Mouse (Mus musculus) cerebellum, adult 2 months (tissue): ENCODE measurements around the gene Nme9. TPM values are rescaled to one million over a fixed set of nuclear protein-coding genes. Genes with fewer than 3 reads are reported as not detected.
A peak's percentile ranks its signal among the peaks of the same experiment; 100 is the strongest.

Experiments used
- DNase-seq, 2 experiments: peaks; one replicate each; pipeline ENCODE4 v3.0.0; 2021
- H3K27ac ChIP-seq: fragments of 200-500 bp; 2 replicates; pipeline ENCODE4 v1.5.1; 2012; ENCODE audit warnings: low read length, control low read depth, inconsistent platforms; ENCODE audit not compliant: insufficient read depth
- H3K27me3 ChIP-seq: fragments of 200-500 bp; 2 replicates; pipeline ENCODE4 v1.6.1; 2012; ENCODE audit warnings: inconsistent platforms, mild to moderate bottlenecking, low read length, moderate library complexity; ENCODE audit not compliant: control insufficient read depth, insufficient read depth
- H3K4me1 ChIP-seq: fragments of 200-500 bp; 2 replicates; pipeline ENCODE4 v1.6.1; 2011; ENCODE audit warnings: low read length; ENCODE audit not compliant: control insufficient read depth, insufficient read depth
- H3K4me3 ChIP-seq: fragments of 200-500 bp; replicated peaks from 2 replicates; pipeline ENCODE3; 2011; ENCODE audit warnings: mild to moderate bottlenecking, low read depth, low read length, control low read depth; ENCODE audit not compliant: insufficient read depth
- CTCF ChIP-seq: fragments of 200-500 bp; IDR thresholded peaks from 2 replicates; pipeline ENCODE4 v1.5.1; 2011; ENCODE audit warnings: low read depth, mild to moderate bottlenecking, control low read depth, low read length, moderate library complexity, borderline replicate concordance; ENCODE audit not compliant: insufficient read depth
- POLR2A ChIP-seq: fragments of 200-500 bp; IDR thresholded peaks from 2 replicates; pipeline ENCODE4 v1.6.1; 2011; ENCODE audit warnings: low read length, control low read depth, borderline replicate concordance; ENCODE audit not compliant: insufficient read depth
- WGBS: fragments of 180-500 bp; shearing (Covaris S2); methylation state at CpG from one replicate; pipeline ENCODE4 v1.1.7; 2018; 5-methylcytosine and 5-hydroxymethylcytosine counted together
- polyA plus RNA-seq: library from polyadenylated mRNA; depleted of rRNA; stranded (reverse); fragments of >200 nt; gene quantifications from 2 replicates; pipeline ENCODE4 v1.2.3, GENCODE M21; 2012

Nme9 gene
- polyA plus RNA-seq, 1 experiment: 0.15 TPM

DNA sequence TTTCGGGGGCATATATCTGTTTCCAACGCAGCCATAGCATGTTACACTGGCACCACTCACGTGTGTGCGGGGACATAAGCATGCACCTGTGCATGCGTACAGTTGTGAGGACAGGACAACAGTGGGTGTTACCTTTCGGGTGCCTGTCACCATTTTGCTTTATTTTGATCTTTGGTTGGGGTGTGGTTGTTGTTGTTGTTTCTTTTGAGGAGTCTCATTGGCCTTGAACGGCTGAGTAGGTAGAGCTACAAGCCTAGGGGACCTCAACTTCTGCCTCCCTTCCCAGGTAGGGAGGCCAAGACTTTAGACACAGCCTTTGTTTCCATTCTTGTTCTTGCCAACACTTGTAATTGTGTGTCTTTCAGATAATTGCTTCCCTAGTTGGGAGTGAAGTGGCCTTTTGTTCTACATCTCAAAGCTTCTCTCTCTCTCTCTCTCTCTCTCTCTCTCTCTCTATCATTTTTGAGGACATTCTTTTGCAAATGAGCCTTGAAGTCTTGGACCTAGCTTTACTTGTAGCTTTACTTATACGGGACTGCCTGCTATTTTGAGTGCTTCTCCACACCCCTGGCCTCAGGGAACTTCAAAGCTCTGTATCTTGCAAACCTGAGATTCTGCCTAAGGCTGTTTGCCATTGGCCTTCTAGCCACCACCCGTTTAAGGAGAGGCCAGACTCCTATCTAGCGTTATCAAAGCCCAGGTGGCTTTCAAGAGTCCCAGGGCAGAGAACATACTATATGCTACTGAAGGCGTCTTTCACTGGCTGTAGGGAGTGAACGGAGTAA is 13.3 kb upstream of the Nme9 start:
- Histone ChIP-seq H3K4me1 (peaks cover 14% of the 10 kb centered on the region), H3K4me3 (no peak overlapping the region), H3K27me3 (no peaks in the 10 kb centered on the region), H3K27ac (no peak overlapping the region)
- no peak for TF ChIP-seq CTCF
- TF ChIP-seq POLR2A: no peak
- no peak for DNase-seq
- 91% methylated on average over 12 of the region's 12 CpGs for WGBS

DNA sequence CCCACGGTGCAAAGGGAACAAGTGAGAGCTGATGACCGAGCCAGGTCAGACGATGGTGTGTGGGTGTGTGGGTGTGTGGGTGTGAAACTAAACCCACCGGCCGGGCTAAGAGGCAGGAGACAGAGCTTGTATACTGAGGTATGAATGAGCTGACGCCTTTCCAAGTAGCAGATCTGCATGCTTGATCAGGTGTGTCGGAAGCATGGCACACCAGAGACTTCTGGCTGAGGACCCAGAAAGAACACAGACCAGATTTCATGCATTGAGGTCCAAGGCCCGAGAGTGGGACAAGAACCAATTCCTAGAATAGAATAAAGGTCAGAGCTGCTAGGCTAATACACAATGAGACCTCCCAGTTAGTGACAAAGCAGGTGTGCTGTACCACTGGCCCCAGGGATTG is 12.2 kb upstream of the Nme9 start:
- TF ChIP-seq POLR2A: no peak
- TF ChIP-seq CTCF: no peak
- 46% methylated on average over 8 of the region's 8 CpGs for WGBS
- Histone ChIP-seq H3K27ac (no peak overlapping the region), H3K4me3 (no peak overlapping the region), H3K27me3 (no peaks in the 10 kb centered on the region), H3K4me1 (peaks cover 7% of the 10 kb centered on the region)
- no peak for DNase-seq

DNA sequence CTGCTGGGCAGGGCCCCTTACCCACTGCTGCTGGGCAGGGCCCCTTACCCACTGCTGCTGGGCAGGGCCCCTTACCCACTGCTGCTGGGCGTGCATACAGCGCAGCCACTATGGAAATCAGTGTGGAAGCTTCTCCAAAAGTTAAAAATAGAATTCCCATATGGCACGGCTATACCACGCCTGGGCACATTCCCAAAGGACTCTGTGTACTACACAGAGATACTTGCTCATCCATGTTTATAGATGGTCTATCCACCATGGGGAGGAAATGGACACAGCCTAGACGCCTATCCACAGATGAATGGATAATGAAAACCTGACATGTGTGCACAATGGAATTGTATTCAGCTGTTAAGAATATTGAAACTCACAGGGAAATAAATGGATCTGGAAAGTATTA is 10.3 kb upstream of the Nme9 start:
- H3K27ac ChIP-seq: no peak overlapping the region
- DNase-seq: no peak
- H3K4me1 ChIP-seq: peaks cover 4% of the 10 kb centered on the region; the same call in 1 of the 2 replicates
- H3K4me3 ChIP-seq: no peak overlapping the region
- TF ChIP-seq POLR2A: no peak
- TF ChIP-seq CTCF: no peak
- H3K27me3 ChIP-seq: no peaks in the 10 kb centered on the region
- 64% methylated on average over 5 of the region's 5 CpGs for WGBS

DNA sequence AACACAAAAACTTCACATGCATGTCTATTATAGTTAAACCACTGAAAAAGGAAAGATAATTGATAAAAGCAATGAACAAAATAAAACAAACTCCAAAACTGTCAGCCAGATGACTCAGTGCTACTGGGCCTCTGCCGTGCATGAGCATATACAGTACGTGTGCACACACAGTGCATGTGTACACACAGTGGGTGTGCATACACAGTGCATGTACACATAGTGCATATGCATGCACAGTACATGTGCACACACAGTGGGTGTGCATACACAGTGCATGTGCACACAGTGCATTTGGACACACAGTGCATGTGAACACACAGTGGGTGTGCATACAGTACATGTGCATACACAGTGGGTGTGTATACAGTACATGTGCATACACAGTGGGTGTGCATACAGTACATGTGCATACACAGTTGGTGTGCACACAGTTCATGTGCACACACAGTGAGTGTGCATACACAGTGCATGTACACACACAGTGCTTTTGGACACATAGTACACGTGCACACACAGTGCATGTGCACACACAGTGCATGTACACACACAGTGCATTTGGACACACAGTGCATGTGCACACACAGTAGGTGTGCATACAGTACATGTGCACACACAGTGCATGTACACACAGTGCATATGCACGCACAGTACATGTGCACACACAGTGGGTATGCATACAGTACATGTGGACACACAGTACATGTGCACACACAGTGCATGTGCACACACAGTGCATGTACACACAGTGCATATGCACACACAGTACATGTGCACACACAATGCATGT is 9.4 kb upstream of the Nme9 start:
- no peak overlapping the region for H3K27ac ChIP-seq
- WGBS: 95% methylated on average over 4 of the region's 4 CpGs
- H3K4me1 ChIP-seq: peaks cover 4% of the 10 kb centered on the region; the same call in 1 of the 2 replicates
- no peak overlapping the region for H3K4me3 ChIP-seq
- TF ChIP-seq POLR2A (no peak), CTCF (no peak)
- no peak for DNase-seq
- H3K27me3 ChIP-seq: no peaks in the 10 kb centered on the region

DNA sequence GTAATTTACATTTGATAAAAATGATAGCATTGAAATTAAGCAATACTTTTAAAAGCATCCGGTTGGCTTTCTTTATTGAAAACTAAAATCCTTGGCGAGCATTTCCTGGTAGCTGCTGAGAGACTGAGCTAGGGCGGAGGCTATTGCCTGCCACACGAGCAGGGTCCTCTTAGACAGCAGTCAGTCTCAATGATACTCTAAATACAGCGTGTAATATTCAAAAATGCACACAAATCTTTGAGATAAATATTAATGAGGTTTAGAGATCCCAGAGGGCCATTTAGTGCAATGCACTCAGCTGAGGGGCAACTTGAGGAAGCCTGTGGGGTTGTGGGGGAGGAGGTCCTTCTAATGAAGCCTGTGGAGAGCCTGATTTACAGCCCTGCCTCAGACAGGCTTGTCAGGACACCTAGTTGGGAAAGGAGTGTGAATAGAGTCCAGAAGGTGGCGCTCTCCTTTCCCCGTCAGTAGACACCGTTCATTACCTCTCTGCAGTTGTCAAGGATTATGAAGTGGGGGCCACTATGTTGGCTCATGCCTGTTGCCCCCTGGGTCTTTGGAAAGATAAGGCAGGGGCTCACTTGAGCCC is 6.6 kb upstream of the Nme9 start:
- 37% methylated on average over 8 of the region's 8 CpGs for WGBS
- DNase-seq: no peak
- H3K4me1 ChIP-seq: no peaks in the 10 kb centered on the region

DNA sequence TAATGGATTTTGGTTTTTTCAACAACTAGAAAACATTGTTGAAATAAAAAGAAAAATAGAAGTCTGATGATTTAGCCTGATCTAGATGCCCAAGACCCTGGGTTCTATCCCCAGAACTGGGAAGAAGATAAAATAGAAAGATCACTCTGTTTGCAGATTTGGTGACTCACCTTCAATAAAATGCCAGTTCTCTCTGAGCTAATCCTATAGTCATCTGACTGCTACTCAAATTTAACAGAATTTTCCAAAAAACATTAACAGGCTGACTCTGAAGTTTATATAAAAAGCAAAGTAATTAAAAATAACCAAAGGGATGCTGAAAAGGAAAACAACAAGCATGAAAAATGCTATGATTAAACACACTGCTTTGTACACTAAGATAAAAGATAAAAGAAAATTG is 5.0 kb upstream of the Nme9 start:
- Histone ChIP-seq H3K4me1 (no peaks in the 10 kb centered on the region), H3K27ac (no peak overlapping the region), H3K27me3 (no peaks in the 10 kb centered on the region), H3K4me3 (no peak overlapping the region)
- DNase-seq: no peak
- TF ChIP-seq POLR2A (no peak), CTCF (no peak)

More for the DNA sequence above, 6.6 kb upstream of the Nme9 start:
- Histone ChIP-seq H3K4me3 (no peak overlapping the region), H3K27me3 (no peaks in the 10 kb centered on the region), H3K27ac (no peak overlapping the region)
- TF ChIP-seq CTCF (peak; percentile 53; the same call in 1 of the 2 replicates), POLR2A (no peak)

DNA sequence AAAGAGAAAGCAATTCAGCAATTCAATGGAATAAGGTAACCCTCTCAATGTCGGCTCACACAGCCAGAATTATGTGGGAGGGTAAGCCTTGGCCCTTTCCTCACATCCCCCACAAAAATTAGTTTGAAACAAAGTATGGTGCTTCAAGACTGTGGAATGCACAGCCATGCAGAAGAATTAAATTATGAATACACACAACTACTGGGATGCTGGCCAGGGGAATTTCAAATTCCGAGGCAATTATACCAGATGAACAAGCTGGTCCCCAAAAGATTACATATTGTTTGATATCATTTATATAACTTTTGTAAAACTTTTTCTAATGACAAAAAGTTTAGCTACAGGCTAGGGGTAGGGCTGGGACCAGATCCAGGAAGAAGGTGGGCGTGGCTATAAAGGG is 4.0 kb upstream of the Nme9 start:
- no peaks in the 10 kb centered on the region for H3K4me1 ChIP-seq
- DNase-seq: no peak
- H3K4me3 ChIP-seq: no peak overlapping the region
- TF ChIP-seq POLR2A (no peak), CTCF (no peak)
- no peak overlapping the region for H3K27ac ChIP-seq
- WGBS: 37% methylated on average over 3 of the region's 3 CpGs
- no peaks in the 10 kb centered on the region for H3K27me3 ChIP-seq
